Mouse (Mus musculus) intestine, embryonic 15.5 days (tissue): ENCODE data around the gene Rpl13a. TPM values are rescaled to one million over a fixed set of nuclear protein-coding genes. Genes with fewer than 3 reads are reported as not detected.
"Not testable (repeated sequence)": the region's sequence is repeated elsewhere in the genome, so short reads cannot be mapped to it uniquely, and the experiment has no call there.

Experiments
- ATAC-seq: fragments of 200-750 bp; cut with Nextera tagmentation; 2 replicates; pipeline ENCODE4 v1.8.0; 2017; ENCODE audit warnings: moderate TSS enrichment, moderate library complexity
- H3K27ac ChIP-seq: fragments of 300-500 bp; sonication (generic); 2 replicates; pipeline ENCODE4 v1.5.1; 2015; ENCODE audit warnings: mild to moderate bottlenecking, inconsistent platforms
- H3K27me3 ChIP-seq: fragments of 300-500 bp; sonication (generic); replicated peaks from 2 replicates; pipeline ENCODE4 v1.6.1; 2015; ENCODE audit warnings: inconsistent platforms
- H3K36me3 ChIP-seq: fragments of 300-500 bp; sonication (generic); 2 replicates; pipeline ENCODE4 v1.6.1; 2015; ENCODE audit warnings: inconsistent platforms
- H3K4me1 ChIP-seq: fragments of 300-500 bp; sonication (generic); replicated peaks from 2 replicates; pipeline ENCODE4 v1.6.1; 2015; ENCODE audit warnings: inconsistent platforms
- H3K4me2 ChIP-seq: fragments of 300-500 bp; sonication (generic); replicated peaks from 2 replicates; pipeline ENCODE4 v1.6.1; 2015; ENCODE audit warnings: mild to moderate bottlenecking, inconsistent platforms
- H3K4me3 ChIP-seq: fragments of 300-500 bp; sonication (generic); replicated peaks from 2 replicates; pipeline ENCODE4 v1.5.1; 2015; ENCODE audit warnings: inconsistent platforms
- H3K9ac ChIP-seq: fragments of 300-500 bp; sonication (generic); 2 replicates; pipeline ENCODE4 v1.6.1; 2015; ENCODE audit warnings: inconsistent platforms
- H3K9me3 ChIP-seq: fragments of 300-500 bp; sonication (generic); 2 replicates; pipeline ENCODE4 v1.6.1; 2016; ENCODE audit warnings: inconsistent platforms
- WGBS: fragments of 180-500 bp; shearing (Covaris S2); methylation state at CpG from one replicate; pipeline ENCODE4 v1.1.7; 2015; 5-methylcytosine and 5-hydroxymethylcytosine counted together
- polyA plus RNA-seq: library from polyadenylated mRNA; unstranded; fragments of >200 nt; fragmentation: Nextera tagmentation; extraction: Ambion mirVana; gene quantifications from 2 replicates; pipeline ENCODE4 v1.2.1, GENCODE M21; 2015

The Rpl13a gene
- polyA plus RNA-seq, 1 experiment from 2014 or later, result 1,445 TPM

DNA sequence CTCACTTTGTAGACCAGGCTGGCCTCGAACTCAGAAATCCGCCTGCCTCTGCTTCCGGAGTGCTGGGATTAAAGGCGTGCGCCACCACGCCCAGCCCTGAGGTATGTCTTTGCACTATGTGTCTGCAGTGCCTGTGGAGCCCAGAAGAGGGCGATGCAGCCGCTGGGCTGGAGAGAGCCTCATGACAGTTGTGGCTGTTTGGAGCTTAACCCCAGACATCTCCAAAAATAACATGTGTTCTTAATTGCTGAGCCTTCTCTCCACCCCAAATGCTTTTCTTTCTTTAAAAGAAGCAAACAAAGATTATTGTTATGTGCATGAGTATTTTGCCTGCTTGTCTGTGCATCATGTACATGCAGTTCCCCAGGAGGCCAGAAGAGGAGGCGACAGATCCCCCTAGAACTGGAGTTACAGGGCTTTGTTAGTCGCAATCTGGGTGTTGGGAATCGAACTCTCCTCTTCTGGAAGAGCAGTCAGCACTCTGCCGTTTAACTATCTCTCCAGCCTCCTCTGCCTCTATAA, 26.5 kb upstream of the Rpl13a start:
- 0 out of 2 replicates have a peak overlapping the region, but pooled peaks have one; percentile 38 for H3K27ac ChIP-seq
- H3K4me2 ChIP-seq, result peak overlapping the region; percentile 66
- peak; percentile 15 for ATAC-seq
- H3K27me3 ChIP-seq, result no peaks in the 10 kb centered on the region
- peaks cover 17% of the 10 kb centered on the region for H3K4me1 ChIP-seq
- H3K4me3 ChIP-seq, result peak overlapping the region; percentile 62
- WGBS, result 78% methylated on average over 12 of the region's 12 CpGs
- H3K36me3 ChIP-seq, result 0 out of 2 replicates have a peak, but pooled peaks cover 6% of the 10 kb centered on the region
- no peak overlapping the region for H3K9ac ChIP-seq
- no peaks in the 10 kb centered on the region for H3K9me3 ChIP-seq

DNA sequence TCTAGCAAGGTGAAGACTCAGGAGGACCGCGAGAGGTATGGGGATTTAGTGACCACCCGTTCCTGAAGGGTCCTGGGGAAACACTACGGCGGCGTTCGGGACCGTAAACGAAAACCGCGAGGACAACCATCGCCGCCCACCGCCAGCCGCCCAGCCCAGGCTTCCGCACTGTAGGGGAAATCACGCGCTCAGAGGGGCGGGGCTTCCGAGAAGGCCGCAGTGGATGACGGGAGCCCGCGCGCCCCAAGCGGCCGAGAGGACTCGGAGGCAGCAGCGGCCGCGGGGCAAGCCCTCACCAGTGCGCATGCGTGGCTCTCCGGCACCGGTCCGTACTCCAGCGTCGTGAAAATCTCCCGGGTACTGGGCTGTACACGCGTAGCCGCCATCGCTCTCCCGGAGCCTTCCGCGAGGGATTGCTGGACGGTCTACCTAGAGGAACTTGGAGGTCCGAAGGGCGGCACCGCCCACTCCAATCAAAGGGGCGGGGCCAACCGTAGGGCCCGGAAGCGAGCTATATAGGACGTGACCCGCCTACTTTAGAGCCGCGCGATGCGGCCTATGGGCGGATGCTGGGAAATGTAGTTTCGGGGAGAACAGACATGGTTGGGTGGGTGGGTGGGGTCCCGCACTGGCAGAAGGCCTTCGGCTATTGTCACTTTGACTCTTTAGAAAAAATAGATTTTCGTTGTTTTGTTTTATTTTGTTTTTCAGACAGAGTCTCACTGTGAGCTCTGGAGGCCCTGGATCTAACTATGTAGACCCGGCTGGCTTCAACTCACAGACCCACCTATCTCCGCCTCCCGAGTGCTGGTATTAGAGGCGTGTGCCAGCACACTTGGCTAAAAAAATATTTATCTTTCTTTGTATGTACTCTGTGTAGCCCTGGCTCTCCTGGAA, 25.8 kb upstream of the Rpl13a start, which contains the start of the genes Pih1d1 and Aldh16a1:
Gene Pih1d1 (plus strand): TSS at position 208 of the 897 bp plus-strand sequence.
Gene Aldh16a1 (minus strand): TSS at position 489 of the 897 bp plus-strand sequence.
- peaks cover 17% of the 10 kb centered on the region for H3K4me1 ChIP-seq
- H3K4me3 ChIP-seq, result peak within 1 kb of the TSS; percentile 62
- H3K27ac ChIP-seq, result peak within 1 kb of the TSS; percentile 95
- peak; percentile 97 for ATAC-seq
- WGBS, result 3% methylated on average over 69 of the region's 69 CpGs
- peak within 1 kb of the TSS; percentile 66 for H3K4me2 ChIP-seq
- H3K9me3 ChIP-seq, result no peaks in the 10 kb centered on the region
- no peaks in the 10 kb centered on the region for H3K27me3 ChIP-seq
- H3K9ac ChIP-seq, result peak within 1 kb of the TSS; percentile 67
- 0 out of 2 replicates have a peak, but pooled peaks cover 6% of the 10 kb centered on the region for H3K36me3 ChIP-seq

DNA sequence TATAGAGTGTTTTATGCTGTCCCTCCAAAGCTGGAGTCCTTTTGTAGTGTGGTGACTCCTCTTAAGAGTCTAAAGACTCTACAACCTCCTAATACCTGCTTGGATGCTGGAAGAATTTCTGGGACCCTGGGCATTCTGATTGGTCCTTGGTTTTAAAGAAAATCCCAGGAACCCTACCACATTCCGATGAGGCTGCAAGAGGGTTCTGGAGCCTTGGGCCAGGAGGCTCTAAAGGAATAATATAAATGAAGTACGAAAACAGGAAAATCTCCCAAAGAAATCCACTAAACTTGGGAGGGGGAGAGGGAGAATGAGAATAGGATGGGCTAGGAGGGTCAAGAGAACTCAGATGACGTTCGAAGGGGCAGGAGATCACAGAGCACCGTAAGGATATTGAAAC, 25.0 kb upstream of the Rpl13a start:
- Histone ChIP-seq H3K4me2 (peak overlapping the region; percentile 66), H3K4me1 (peaks cover 23% of the 10 kb centered on the region), H3K4me3 (peak overlapping the region; percentile 62), H3K36me3 (0 out of 2 replicates have a peak, but pooled peaks cover 6% of the 10 kb centered on the region), H3K27me3 (no peaks in the 10 kb centered on the region), H3K27ac (peak overlapping the region; percentile 95), H3K9me3 (no peaks in the 10 kb centered on the region), H3K9ac (peak overlapping the region; percentile 67)
- WGBS, result 2% methylated on average over 5 of the region's 5 CpGs
- ATAC-seq, result peak; percentile 4; the same call in 1 of the 2 replicates

DNA sequence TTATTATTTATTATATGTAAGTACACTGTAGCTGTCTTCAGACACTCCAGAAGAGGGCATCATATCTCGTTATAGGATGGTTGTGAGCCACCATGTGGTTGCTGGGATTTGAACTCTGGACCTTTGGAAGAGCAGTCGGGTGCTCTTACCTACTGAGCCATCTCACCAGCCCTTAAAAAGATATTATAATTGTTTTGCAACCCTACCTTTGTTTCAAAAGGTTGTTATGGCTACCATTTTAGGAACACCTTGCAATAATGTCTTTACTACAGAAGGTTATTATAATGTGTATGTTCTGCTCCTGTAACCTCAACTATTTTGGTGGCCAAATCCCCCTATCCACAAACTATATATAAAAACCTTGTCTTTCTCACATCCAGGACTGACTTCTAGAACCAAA, 24.5 kb upstream of the Rpl13a start:
- ATAC-seq, H3K36me3 ChIP-seq, H3K27ac ChIP-seq, H3K9me3 ChIP-seq, H3K9ac ChIP-seq, H3K27me3 ChIP-seq: not testable (repeated sequence)
- Histone ChIP-seq H3K4me1 (peaks cover 26% of the 10 kb centered on the region), H3K4me2 (peak overlapping the region; percentile 66), H3K4me3 (peak overlapping the region; percentile 62; the same call in 1 of the 2 replicates)
- 87% methylated on average over 2 of the region's 2 CpGs for WGBS

DNA sequence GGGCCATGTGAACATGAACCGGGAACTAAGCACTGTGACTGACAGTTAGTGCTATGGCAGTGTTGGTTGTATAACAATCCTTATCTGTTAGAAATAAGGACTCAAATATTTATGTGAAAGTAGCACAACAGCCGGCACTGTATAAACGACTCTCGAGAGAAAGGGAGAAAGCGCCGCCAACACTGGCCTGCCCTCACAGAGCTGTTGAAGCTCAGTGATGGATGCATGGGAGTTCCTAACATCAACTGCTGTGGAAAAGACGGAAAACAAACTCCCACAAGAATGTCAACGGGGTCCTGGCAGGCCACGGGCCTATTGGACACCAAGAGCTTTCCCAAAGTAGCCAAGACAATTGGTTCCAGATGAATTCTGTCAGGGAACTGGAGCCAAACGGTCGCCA, 22.7 kb upstream of the Rpl13a start:
- Histone ChIP-seq H3K4me2 (no peak overlapping the region), H3K36me3 (0 out of 2 replicates have a peak, but pooled peaks cover 4% of the 10 kb centered on the region), H3K9ac (no peak overlapping the region), H3K4me3 (no peak overlapping the region), H3K4me1 (peaks cover 26% of the 10 kb centered on the region), H3K27me3 (no peaks in the 10 kb centered on the region), H3K27ac (peak overlapping the region; percentile 79), H3K9me3 (no peaks in the 10 kb centered on the region)
- no peak for ATAC-seq
- 42% methylated on average over 11 of the region's 11 CpGs for WGBS

DNA sequence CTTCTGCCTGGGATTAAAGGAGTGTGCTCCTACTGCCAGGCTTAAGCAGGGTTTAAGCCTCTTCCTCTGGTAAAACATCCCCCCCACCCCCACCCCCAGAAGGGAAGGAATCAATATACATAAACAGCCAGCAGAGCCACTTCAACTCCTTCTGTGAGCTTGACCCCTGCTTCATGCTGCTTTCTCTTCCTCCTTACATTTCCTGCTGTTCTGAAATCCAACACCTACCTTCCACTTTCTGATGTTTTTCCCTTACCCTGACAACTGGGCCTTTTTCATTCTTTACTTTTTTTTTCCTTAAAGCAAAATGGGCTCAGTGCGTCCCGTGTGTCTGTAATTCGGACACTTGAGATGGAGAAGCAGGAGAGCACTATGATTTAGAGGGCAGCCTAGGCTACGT, 21.8 kb upstream of the Rpl13a start:
- Histone ChIP-seq H3K36me3 (0 out of 2 replicates have a peak, but pooled peaks cover 12% of the 10 kb centered on the region), H3K27me3 (no peaks in the 10 kb centered on the region), H3K9me3 (no peaks in the 10 kb centered on the region), H3K4me1 (peaks cover 23% of the 10 kb centered on the region), H3K9ac (no peak overlapping the region; the same call in 1 of the 2 replicates), H3K27ac (peak overlapping the region; percentile 79), H3K4me3 (no peak overlapping the region), H3K4me2 (no peak overlapping the region)
- no peak for ATAC-seq
- 53% methylated on average over 4 of the region's 4 CpGs for WGBS

DNA sequence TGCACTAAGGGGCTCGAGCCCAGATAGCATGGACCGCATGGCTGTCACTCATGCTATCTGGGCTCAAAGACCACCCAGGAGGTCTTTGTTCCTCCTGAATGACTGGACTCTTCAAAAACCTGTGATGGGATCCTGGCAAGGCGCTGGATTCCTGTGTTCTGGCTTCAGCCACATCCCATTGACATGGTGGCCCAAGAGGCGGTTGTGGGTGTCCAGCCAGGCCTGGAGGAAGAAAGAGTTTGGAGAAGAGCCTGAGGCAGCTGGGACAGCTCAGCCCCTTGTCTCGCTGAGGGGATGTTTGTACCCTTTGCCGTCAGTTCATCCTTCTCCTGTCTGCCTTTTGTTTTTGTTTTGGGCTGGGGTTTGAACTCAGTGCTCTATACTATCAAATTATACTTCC, 21.0 kb upstream of the Rpl13a start:
- Histone ChIP-seq H3K36me3 (peaks cover 16% of the 10 kb centered on the region), H3K27ac (peak overlapping the region; percentile 60), H3K4me3 (no peak overlapping the region), H3K4me1 (peaks cover 18% of the 10 kb centered on the region), H3K27me3 (no peaks in the 10 kb centered on the region), H3K4me2 (no peak overlapping the region), H3K9me3 (no peaks in the 10 kb centered on the region), H3K9ac (no peak overlapping the region)
- WGBS, result 64% methylated on average over 6 of the region's 6 CpGs
- ATAC-seq, result no peak

DNA sequence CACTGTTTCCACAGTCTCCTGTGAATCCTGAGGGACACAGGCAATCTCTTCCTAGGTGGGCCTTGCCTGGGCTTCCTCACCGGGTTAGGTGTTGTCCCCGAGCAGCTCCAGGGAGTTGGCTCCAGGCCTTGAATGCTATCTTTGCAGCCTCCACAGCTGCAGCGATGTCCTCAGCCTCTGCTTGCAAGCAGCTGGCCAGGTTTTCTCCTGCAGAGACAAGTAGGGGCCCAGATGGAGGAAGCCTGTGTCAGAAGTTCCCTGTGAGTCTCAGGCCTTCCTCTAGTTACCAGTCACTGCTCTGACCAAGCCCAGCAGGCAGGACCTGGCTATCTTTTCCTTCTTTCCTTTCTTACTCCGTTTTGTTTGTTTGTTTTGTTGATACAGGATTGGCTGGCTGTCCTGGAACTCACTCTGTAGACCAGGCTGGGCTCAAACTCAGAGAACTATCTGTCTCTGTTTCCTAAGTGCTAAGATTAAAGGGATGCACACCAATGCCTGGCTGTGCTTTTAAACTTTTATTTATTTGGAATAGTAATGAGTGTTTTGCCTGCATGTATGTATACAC, 20.1 kb upstream of the Rpl13a start:
- no peaks in the 10 kb centered on the region for H3K27me3 ChIP-seq
- no peak overlapping the region for H3K9ac ChIP-seq
- H3K27ac ChIP-seq, result peak overlapping the region; percentile 18; the same call in 1 of the 2 replicates
- no peak overlapping the region for H3K4me2 ChIP-seq
- 46% methylated on average over 4 of the region's 4 CpGs for WGBS
- no peak overlapping the region for H3K4me3 ChIP-seq
- peaks cover 18% of the 10 kb centered on the region for H3K4me1 ChIP-seq
- no peak for ATAC-seq
- no peaks in the 10 kb centered on the region for H3K9me3 ChIP-seq
- peaks cover 22% of the 10 kb centered on the region for H3K36me3 ChIP-seq

DNA sequence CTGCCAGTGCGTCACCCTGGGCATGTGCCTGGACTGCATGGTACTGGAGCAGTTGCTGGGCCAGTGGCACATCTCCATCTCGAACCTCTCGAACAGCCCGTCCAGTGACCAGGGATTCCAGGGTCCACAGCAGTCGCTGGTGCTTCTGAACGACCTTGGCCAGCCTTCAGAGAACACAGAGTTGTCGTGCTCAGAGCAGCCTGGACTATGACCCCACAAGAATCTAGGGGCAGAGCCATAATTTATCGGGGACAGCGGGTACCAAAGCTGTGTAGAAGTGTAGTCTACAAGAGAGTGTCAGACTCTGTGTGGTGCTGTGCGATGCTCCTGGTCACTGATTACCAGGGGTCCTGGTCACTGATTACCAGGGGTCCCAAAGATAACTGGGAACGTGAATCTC, 19.3 kb upstream of the Rpl13a start:
- Histone ChIP-seq H3K27ac (no peak overlapping the region), H3K27me3 (no peaks in the 10 kb centered on the region), H3K36me3 (peaks cover 24% of the 10 kb centered on the region), H3K4me1 (peaks cover 18% of the 10 kb centered on the region), H3K4me3 (no peak overlapping the region), H3K9ac (no peak overlapping the region), H3K9me3 (no peaks in the 10 kb centered on the region), H3K4me2 (no peak overlapping the region)
- WGBS, result 69% methylated on average over 11 of the region's 11 CpGs
- ATAC-seq, result peak; percentile 30; the same call in 1 of the 2 replicates

DNA sequence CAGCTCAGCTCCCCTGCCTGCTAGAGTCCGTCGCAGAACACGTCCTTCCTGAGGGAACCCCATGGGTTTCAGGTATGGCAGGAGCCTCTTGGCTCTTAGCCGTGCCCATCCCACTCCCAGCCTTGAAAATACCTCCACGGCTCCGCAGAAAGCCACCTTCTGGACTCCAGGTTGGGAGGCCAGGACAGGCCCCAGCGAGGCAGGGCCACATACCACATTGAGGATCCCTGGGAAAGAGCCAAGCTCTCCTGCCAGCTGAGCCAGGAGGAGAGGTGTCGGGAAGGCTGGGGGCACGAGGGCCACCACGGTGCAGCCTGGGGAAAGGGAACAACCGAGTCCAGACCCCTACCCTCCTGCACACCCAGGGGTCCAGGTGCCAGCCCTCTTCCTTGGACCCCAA, 18.7 kb upstream of the Rpl13a start:
- Histone ChIP-seq H3K27me3 (no peaks in the 10 kb centered on the region), H3K4me1 (peaks cover 18% of the 10 kb centered on the region), H3K27ac (no peak overlapping the region), H3K9ac (no peak overlapping the region), H3K4me3 (no peak overlapping the region), H3K4me2 (no peak overlapping the region), H3K9me3 (no peaks in the 10 kb centered on the region), H3K36me3 (peaks cover 29% of the 10 kb centered on the region)
- WGBS, result 96% methylated on average over 11 of the region's 11 CpGs
- no peak for ATAC-seq

DNA sequence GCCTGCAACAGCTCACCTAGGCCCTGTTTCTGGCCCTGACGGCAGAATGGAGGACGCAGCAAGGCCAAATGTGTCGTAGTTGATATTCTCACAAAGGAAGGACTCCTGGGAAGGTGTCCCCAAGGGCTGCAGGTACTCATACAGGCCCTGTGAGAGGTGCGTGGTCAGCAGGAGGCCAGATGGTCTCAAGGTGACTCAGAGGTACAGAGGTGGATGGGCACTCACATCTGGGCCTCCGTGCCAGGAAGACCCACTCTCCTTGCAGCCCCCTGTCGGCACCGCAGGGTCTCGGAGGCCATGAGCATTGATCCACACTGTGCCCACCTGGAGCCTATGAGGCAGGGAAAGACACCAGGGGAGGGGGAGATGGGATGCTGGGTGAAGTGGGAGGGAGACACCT, 16.9 kb upstream of the Rpl13a start:
- no peaks in the 10 kb centered on the region for H3K27me3 ChIP-seq
- H3K4me3 ChIP-seq, result no peak overlapping the region
- no peak for ATAC-seq
- H3K27ac ChIP-seq, result no peak overlapping the region
- WGBS, result 95% methylated on average over 8 of the region's 8 CpGs
- peaks cover 10% of the 10 kb centered on the region for H3K4me1 ChIP-seq
- H3K4me2 ChIP-seq, result no peak overlapping the region
- no peaks in the 10 kb centered on the region for H3K9me3 ChIP-seq
- H3K36me3 ChIP-seq, result peaks cover 31% of the 10 kb centered on the region
- H3K9ac ChIP-seq, result no peak overlapping the region
